ENCODE assay signal across 8 mouse cellular contexts in genomic region chr5:36811413-36811812, GRCm38 (mm10). TPM values are rescaled to one million over a fixed set of nuclear protein-coding genes. Genes with fewer than 3 reads are reported as not detected.
DNase-seq lines count a peak whose midpoint lies in the region; ATAC-seq and TF ChIP-seq lines count a peak whose summit lies in the region.

No protein-coding gene starts in this region.

- 29% methylated on average over 3 of the region's 3 CpGs for WGBS in forebrain, embryonic 12.5 days
- 24% methylated on average over 3 of the region's 3 CpGs for WGBS in hindbrain, embryonic 14.5 days
- 33% methylated on average over 3 of the region's 3 CpGs for WGBS in limb, embryonic 10.5 days
- WGBS in midbrain, postnatal 0 days = 30% methylated on average over 3 of the region's 3 CpGs

- DNase-seq in urinary bladder, adult 18-20 months (ENCODE audit: low spot score in 2 of 2) = peak; percentile 20 to 22
- no peak for DNase-seq in urinary bladder, postnatal 10 days (ENCODE audit: low spot score)
- DNase-seq in c-Kit-positive CD71-positive TER-119-positive erythroid progenitor cells, embryonic 14.5 days (ENCODE audit: low spot score) = peak; percentile 64
- DNase-seq in hindbrain, embryonic 14.5 days (ENCODE audit: low spot score) = peak; percentile 74
- peak; percentile 78 for DNase-seq in limb, embryonic 10.5 days (ENCODE audit: low spot score)
- peak; percentile 78 for DNase-seq in midbrain, postnatal 0 days (ENCODE audit: low spot score)
- peak; percentile 26 for DNase-seq in telencephalon, adult 2 months (ENCODE audit: low read depth, low spot score)

- no peak overlapping the region for H3K4me3 ChIP-seq in forebrain, embryonic 12.5 days (replicated peaks)
- no peak overlapping the region for H3K4me3 ChIP-seq in hindbrain, embryonic 14.5 days (replicated peaks; ENCODE audit: low read length)
- no peak overlapping the region for H3K4me3 ChIP-seq in limb, embryonic 10.5 days
- no peak overlapping the region for H3K4me3 ChIP-seq in midbrain, postnatal 0 days (ENCODE audit: low read depth, low read length)

- peak; percentile 62; the same call in 1 of the 2 replicates for ATAC-seq in forebrain, embryonic 12.5 days (ENCODE audit: low FRiP score)
- no peak for ATAC-seq in hindbrain, embryonic 14.5 days (ENCODE audit: low FRiP score)
- peak; percentile 60 for ATAC-seq in midbrain, postnatal 0 days (ENCODE audit: low FRiP score)

- H3K27me3 ChIP-seq in forebrain, embryonic 12.5 days = no peaks in the 10 kb centered on the region
- H3K27me3 ChIP-seq in hindbrain, embryonic 14.5 days (ENCODE audit: control insufficient read depth, insufficient read depth, low read length) = no peaks in the 10 kb centered on the region
- no peaks in the 10 kb centered on the region for H3K27me3 ChIP-seq in limb, embryonic 10.5 days (ENCODE audit: low read depth, poor library complexity, severe bottlenecking)
- no peaks in the 10 kb centered on the region for H3K27me3 ChIP-seq in midbrain, postnatal 0 days (ENCODE audit: insufficient read depth, low read length)

- no peak overlapping the region for H3K4me2 ChIP-seq in forebrain, embryonic 12.5 days
- H3K4me2 ChIP-seq in hindbrain, embryonic 14.5 days (replicated peaks) = no peak overlapping the region
- no peak overlapping the region for H3K4me2 ChIP-seq in midbrain, postnatal 0 days (ENCODE audit: low read depth, low read length, poor library complexity, severe bottlenecking)

- H3K36me3 ChIP-seq in forebrain, embryonic 12.5 days (replicated peaks) = no peaks in the 10 kb centered on the region; the same call in 1 of the 2 replicates
- H3K36me3 ChIP-seq in hindbrain, embryonic 14.5 days (replicated peaks; ENCODE audit: control insufficient read depth, insufficient read depth) = no peaks in the 10 kb centered on the region
- H3K36me3 ChIP-seq in limb, embryonic 10.5 days = no peaks in the 10 kb centered on the region
- H3K36me3 ChIP-seq in midbrain, postnatal 0 days (ENCODE audit: insufficient read depth, low read length) = peaks cover 2% of the 10 kb centered on the region; the same call in 1 of the 2 replicates

- no peaks in the 10 kb centered on the region for H3K9me3 ChIP-seq in forebrain, embryonic 12.5 days
- H3K9me3 ChIP-seq in hindbrain, embryonic 14.5 days (ENCODE audit: control insufficient read depth, low read length) = no peaks in the 10 kb centered on the region
- no peaks in the 10 kb centered on the region for H3K9me3 ChIP-seq in limb, embryonic 10.5 days (replicated peaks)
- no peaks in the 10 kb centered on the region for H3K9me3 ChIP-seq in midbrain, postnatal 0 days (ENCODE audit: low read length)

- TF ChIP-seq CTCF in midbrain, postnatal 0 days (IDR thresholded peaks at IDR 0.05) = peak; percentile 93

- no peak overlapping the region for H3K9ac ChIP-seq in forebrain, embryonic 12.5 days
- no peak overlapping the region for H3K9ac ChIP-seq in hindbrain, embryonic 14.5 days
- no peak overlapping the region for H3K9ac ChIP-seq in midbrain, postnatal 0 days (replicated peaks; ENCODE audit: low read length, poor library complexity, severe bottlenecking)

- no peaks in the 10 kb centered on the region for H3K4me1 ChIP-seq in forebrain, embryonic 12.5 days
- no peaks in the 10 kb centered on the region for H3K4me1 ChIP-seq in hindbrain, embryonic 14.5 days (replicated peaks; ENCODE audit: control insufficient read depth, insufficient read depth, low read length)
- peaks cover 6% of the 10 kb centered on the region for H3K4me1 ChIP-seq in limb, embryonic 10.5 days
- H3K4me1 ChIP-seq in midbrain, postnatal 0 days (ENCODE audit: insufficient read depth, low read length) = no peaks in the 10 kb centered on the region

- H3K27ac ChIP-seq in forebrain, embryonic 12.5 days = no peak overlapping the region
- no peak overlapping the region for H3K27ac ChIP-seq in hindbrain, embryonic 14.5 days
- H3K27ac ChIP-seq in limb, embryonic 10.5 days = no peak overlapping the region
- no peak overlapping the region for H3K27ac ChIP-seq in midbrain, postnatal 0 days (ENCODE audit: low read depth, low read length)

RNA-seq across cellular contexts. Expression of gene Mrfap1, which starts 14.8 kb away (rescaled TPM):
- polyA plus RNA-seq in forebrain, embryonic 12.5 days (2016; fragmentation: Nextera tagmentation; extraction: Ambion mirVana) = 485 and 504 TPM in 2 replicates
- 360 and 387 TPM in 2 replicates for polyA plus RNA-seq in hindbrain, embryonic 14.5 days (2014; fragmentation: Nextera tagmentation; extraction: Ambion mirVana)
- polyA plus RNA-seq in limb, embryonic 10.5 days (2016; fragmentation: Nextera tagmentation; extraction: Ambion mirVana) = 517 and 533 TPM in 2 replicates
- total RNA-seq in midbrain, postnatal 0 days (2014; rRNA removed) = 288 and 318 TPM in 2 replicates
- polyA plus RNA-seq in midbrain, postnatal 0 days (2015; fragmentation: Nextera tagmentation; extraction: Ambion mirVana) = 425 and 441 TPM in 2 replicates

RNA-seq across cellular contexts. Expression of gene Man2b2, which starts 19.0 kb away (rescaled TPM):
- polyA plus RNA-seq in forebrain, embryonic 12.5 days (2016; fragmentation: Nextera tagmentation; extraction: Ambion mirVana) = 9.5 and 9.9 TPM in 2 replicates
- polyA plus RNA-seq in hindbrain, embryonic 14.5 days (2014; fragmentation: Nextera tagmentation; extraction: Ambion mirVana) = 13.0 and 13.9 TPM in 2 replicates
- 6.2 and 7.6 TPM in 2 replicates for polyA plus RNA-seq in limb, embryonic 10.5 days (2016; fragmentation: Nextera tagmentation; extraction: Ambion mirVana)
- 22.6 and 26.2 TPM in 2 replicates for total RNA-seq in midbrain, postnatal 0 days (2014; rRNA removed)
- polyA plus RNA-seq in midbrain, postnatal 0 days (2015; fragmentation: Nextera tagmentation; extraction: Ambion mirVana) = 15.6 and 15.8 TPM in 2 replicates

RNA-seq across cellular contexts. Expression of gene Ppp2r2c, which starts 56.9 kb away (rescaled TPM):
- 3.8 and 4.8 TPM in 2 replicates for polyA plus RNA-seq in forebrain, embryonic 12.5 days (2016; fragmentation: Nextera tagmentation; extraction: Ambion mirVana)
- 63.6 and 78.4 TPM in 2 replicates for polyA plus RNA-seq in hindbrain, embryonic 14.5 days (2014; fragmentation: Nextera tagmentation; extraction: Ambion mirVana)
- 0.23 and 1.0 TPM in 2 replicates for polyA plus RNA-seq in limb, embryonic 10.5 days (2016; fragmentation: Nextera tagmentation; extraction: Ambion mirVana)
- 205 and 231 TPM in 2 replicates for total RNA-seq in midbrain, postnatal 0 days (2014; rRNA removed)
- 89.0 and 91.8 TPM in 2 replicates for polyA plus RNA-seq in midbrain, postnatal 0 days (2015; fragmentation: Nextera tagmentation; extraction: Ambion mirVana)

Comparison
In these comparisons a context has a peak if more than half of its experiments do, and no peak if none do; other contexts are left out.
1. RNA of gene Ppp2r2c, which starts 56.9 kb away (polyA plus RNA-seq): 89.0 to 91.8 TPM in midbrain, postnatal 0 days and 63.6 to 78.4 TPM in hindbrain, embryonic 14.5 days; 3.8 to 4.8 TPM in forebrain, embryonic 12.5 days and 0.23 to 1.0 TPM in limb, embryonic 10.5 days; every median in the first group is over 10 times any median in the second.